Mouse (Mus musculus) CH12.LX (cell line): ENCODE measurements at regions not wholly inside any gene's neighbourhood (a gene's known extent, or its start where the extent isn't known, plus 50 kb on each side); places are given as distances from the start of the nearest gene placed in this dataset.

Source experiments
- DNase-seq: peaks from one replicate; pipeline ENCODE4 v3.0.0-alpha.2; 2013; ENCODE audit errors: extremely low read depth
- H3K27ac ChIP-seq: 2 replicates; pipeline ENCODE4 v1.5.1; 2012; ENCODE audit warnings: low read depth, mild to moderate bottlenecking, control low read depth, moderate library complexity; ENCODE audit not compliant: insufficient read depth
- H3K27me3 ChIP-seq: replicated peaks from 2 replicates; pipeline ENCODE3; 2012; ENCODE audit warnings: inconsistent platforms
- H3K36me3 ChIP-seq, 2 experiments: replicated peaks in 1 of 2; 2 replicates each; pipeline versions ENCODE3 to v1.6.1; 2012; ENCODE audit warnings: inconsistent platforms in 1 of 2, low read length in 1 of 2, mild to moderate bottlenecking in 1 of 2, mixed read lengths in 1 of 2, moderate library complexity in 1 of 2; ENCODE audit not compliant: control insufficient read depth in 1 of 2, insufficient read depth in 1 of 2
- H3K4me1 ChIP-seq, 2 experiments: 2 replicates each; pipeline ENCODE4 v1.6.1; 2012; ENCODE audit warnings: inconsistent platforms in 1 of 2, moderate library complexity in 1 of 2; ENCODE audit not compliant: insufficient read depth in 2 of 2, control insufficient read depth in 1 of 2
- H3K4me2 ChIP-seq: 2 replicates; pipeline ENCODE4 v1.6.1; 2012; ENCODE audit warnings: low read depth, mild to moderate bottlenecking, control low read depth; ENCODE audit not compliant: poor library complexity, insufficient read depth, severe bottlenecking
- H3K4me3 ChIP-seq, 3 experiments: fragments of 150-350 bp in 1 of 3; sonication (generic) in 1 of 3; replicated peaks in 1 of 3; 2 replicates each; pipeline versions ENCODE3 to v1.5.1; 2011 to 2012; ENCODE audit warnings: low read depth in 2 of 3, low read length in 2 of 3, mild to moderate bottlenecking in 2 of 3, moderate library complexity in 2 of 3, control low read depth in 1 of 3, improper control_type of control experiment in 1 of 3, inconsistent platforms in 1 of 3, mixed read lengths in 1 of 3; ENCODE audit not compliant: poor library complexity in 1 of 3
- H3K79me2 ChIP-seq: replicated peaks from 2 replicates; pipeline ENCODE4 v1.6.1; 2012; ENCODE audit warnings: mild to moderate bottlenecking, moderate library complexity; ENCODE audit not compliant: control insufficient read depth, poor library complexity, insufficient read depth, severe bottlenecking; ENCODE audit errors: extremely low read depth
- H3K9ac ChIP-seq: 2 replicates; pipeline ENCODE4 v1.6.1; 2012; ENCODE audit warnings: low read depth, mild to moderate bottlenecking, control low read depth, moderate library complexity; ENCODE audit not compliant: insufficient read depth
- H3K9me3 ChIP-seq: replicated peaks from 2 replicates; pipeline ENCODE3; 2012; ENCODE audit warnings: low read length, inconsistent platforms, mixed read lengths
- CHD1 ChIP-seq: IDR thresholded peaks from 2 replicates; pipeline ENCODE4 v1.6.1; 2012; ENCODE audit warnings: low read depth, low read length, improper control_type of control experiment, inconsistent platforms
- CHD2 ChIP-seq: IDR thresholded peaks from 2 replicates; pipeline ENCODE4 v1.6.1; 2011; ENCODE audit warnings: low read length, improper control_type of control experiment
- CTCF ChIP-seq, 2 experiments: IDR thresholded peaks in 1 of 2; conservative IDR thresholded peaks in 1 of 2; 2 replicates each; pipeline ENCODE4 v1.5.1; 2011 to 2012; ENCODE audit warnings: low read depth in 2 of 2, low read length in 2 of 2, improper control_type of control experiment in 1 of 2, inconsistent platforms in 1 of 2, mild to moderate bottlenecking in 1 of 2, moderate library complexity in 1 of 2
- E2F4 ChIP-seq: IDR thresholded peaks from 2 replicates; pipeline ENCODE4 v1.6.1; 2011; ENCODE audit warnings: low read depth, low read length, improper control_type of control experiment; ENCODE audit not compliant: insufficient replicate concordance
- ELF1 ChIP-seq: IDR thresholded peaks from 2 replicates; pipeline ENCODE4 v1.6.1; 2014; ENCODE audit warnings: low read depth, mild to moderate bottlenecking, inconsistent platforms, low read length, improper control_type of control experiment
- ETS1 ChIP-seq: conservative IDR thresholded peaks from 2 replicates; pipeline ENCODE4 v1.6.1; 2012; ENCODE audit warnings: low read depth, mild to moderate bottlenecking, inconsistent platforms, low read length, improper control_type of control experiment, moderate library complexity
- GABPA ChIP-seq: IDR thresholded peaks from 2 replicates; pipeline ENCODE4 v1.6.1; 2012; ENCODE audit warnings: low read depth, low read length, improper control_type of control experiment, inconsistent platforms; ENCODE audit not compliant: insufficient replicate concordance
- IRF4 ChIP-seq: IDR thresholded peaks from 2 replicates; pipeline ENCODE4 v1.6.1; 2014; ENCODE audit warnings: low read depth, mild to moderate bottlenecking, inconsistent platforms, low read length, improper control_type of control experiment
- JUN ChIP-seq: IDR thresholded peaks from 2 replicates; pipeline ENCODE4 v1.6.1; 2011; ENCODE audit warnings: low read depth, mild to moderate bottlenecking, low read length, improper control_type of control experiment, moderate library complexity; ENCODE audit not compliant: insufficient read depth
- MAFK ChIP-seq: IDR thresholded peaks from 2 replicates; pipeline ENCODE4 v1.6.1; 2011; ENCODE audit warnings: low read length, improper control_type of control experiment; ENCODE audit not compliant: insufficient replicate concordance
- MAX ChIP-seq: IDR thresholded peaks from 2 replicates; pipeline ENCODE4 v1.6.1; 2011; ENCODE audit warnings: low read length, improper control_type of control experiment
- MAZ ChIP-seq: IDR thresholded peaks from 2 replicates; pipeline ENCODE4 v1.6.1; 2012; ENCODE audit warnings: low read depth, mild to moderate bottlenecking, inconsistent platforms, low read length, improper control_type of control experiment, moderate library complexity
- MEF2A ChIP-seq: IDR thresholded peaks from 2 replicates; pipeline ENCODE4 v1.6.1; 2014; ENCODE audit warnings: low read depth, mild to moderate bottlenecking, inconsistent platforms, low read length, improper control_type of control experiment, borderline replicate concordance
- MYC ChIP-seq: IDR thresholded peaks from 2 replicates; pipeline ENCODE4 v1.6.1; 2011; ENCODE audit warnings: low read depth, mild to moderate bottlenecking, improper control_type of control experiment, low read length
- NELFE ChIP-seq: IDR thresholded peaks from 2 replicates; pipeline ENCODE4 v1.6.1; 2011; ENCODE audit warnings: low read depth, low read length, improper control_type of control experiment
- TBP ChIP-seq: conservative IDR thresholded peaks from 2 replicates; pipeline ENCODE4 v1.6.1; 2011; ENCODE audit warnings: low read depth, low read length, improper control_type of control experiment
- ZC3H11A ChIP-seq: IDR thresholded peaks from 2 replicates; pipeline ENCODE4 v1.6.1; 2012; ENCODE audit warnings: low read depth, mild to moderate bottlenecking, inconsistent platforms, low read length, improper control_type of control experiment
- dilution Hi-C: fragments of 300-500 bp; cut with MboI; formaldehyde crosslinking; loops from 2 replicates; pipeline ENCODE4 v1.14.3; 2020; ENCODE audit warnings: low sequenced_read_pairs; ENCODE audit not compliant: extremely low pct_unique_long_range_greater_than_20kb, extremely low pct_ligation_motif_present
- in situ Hi-C: fragments of 300-500 bp; cut with MboI; formaldehyde crosslinking; loops from 3 replicates; pipeline ENCODE4 v1.14.3; 2019; ENCODE audit warnings: low sequenced_read_pairs, low pct_ligation_motif_present, low pct_unique_long_range_greater_than_20kb, mixed read lengths

GRCm38 (mm10) chr15:31167506-31167905, 56.6 kb upstream of the Dap start:
- Histone ChIP-seq H3K4me2 (no peak overlapping the region), H3K4me1 (peaks cover 6 to 21% of the 10 kb centered on the region in 2 experiments), H3K4me3 (no peak overlapping the region), H3K79me2 (no peaks in the 10 kb centered on the region), H3K36me3 (no peaks in the 10 kb centered on the region), H3K9me3 (no peaks in the 10 kb centered on the region), H3K27ac (no peak overlapping the region), H3K9ac (no peak overlapping the region), H3K27me3 (no peaks in the 10 kb centered on the region)
- in situ Hi-C loops (loop anchor here (5.0 kb wide), 1 partner anchor 80 kb away; no protein-coding TSS in a partner anchor), dilution Hi-C loops (no loop called here)
- DNase-seq: no peak
- TF ChIP-seq CTCF (conservative IDR thresholded peaks at IDR 0.05 in 1 of 2, IDR thresholded peaks at IDR 0.05 in 1 of 2; ENCODE audit: low read depth in 2 of 2, low read length in 2 of 2): no peak
- TF ChIP-seq JUN: no peak
- TF ChIP-seq GABPA: no peak
- no peak for TF ChIP-seq MAZ
- TF ChIP-seq IRF4: no peak
- TF ChIP-seq TBP: no peak

- in situ Hi-C loops: loop anchor here (5.0 kb wide), 1 partner anchor 79 kb away; no protein-coding TSS in a partner anchor
- Histone ChIP-seq H3K79me2 (no peaks in the 10 kb centered on the region), H3K4me3 (no peak overlapping the region), H3K27ac (no peak overlapping the region), H3K27me3 (no peaks in the 10 kb centered on the region), H3K9me3 (no peaks in the 10 kb centered on the region), H3K4me1 (peaks cover 6 to 21% of the 10 kb centered on the region in 2 experiments), H3K9ac (no peak overlapping the region), H3K4me2 (no peak overlapping the region), H3K36me3 (no peaks in the 10 kb centered on the region)
- dilution Hi-C loops: no loop called here
- TF ChIP-seq MEF2A (no peak), MAX (no peak), CHD2 (no peak), NELFE (no peak), MYC (no peak), IRF4 (no peak), ZC3H11A (no peak), E2F4 (no peak), CHD1 (no peak), TBP (no peak), ETS1 (no peak), MAFK (no peak), ELF1 (no peak)
- no peak for DNase-seq
Measured at GRCm38 (mm10) chr15:31168191-31168590, 55.9 kb upstream of the Dap start.
